Mouse (Mus musculus): ENCODE results near the gene Rab22a.

DNA sequence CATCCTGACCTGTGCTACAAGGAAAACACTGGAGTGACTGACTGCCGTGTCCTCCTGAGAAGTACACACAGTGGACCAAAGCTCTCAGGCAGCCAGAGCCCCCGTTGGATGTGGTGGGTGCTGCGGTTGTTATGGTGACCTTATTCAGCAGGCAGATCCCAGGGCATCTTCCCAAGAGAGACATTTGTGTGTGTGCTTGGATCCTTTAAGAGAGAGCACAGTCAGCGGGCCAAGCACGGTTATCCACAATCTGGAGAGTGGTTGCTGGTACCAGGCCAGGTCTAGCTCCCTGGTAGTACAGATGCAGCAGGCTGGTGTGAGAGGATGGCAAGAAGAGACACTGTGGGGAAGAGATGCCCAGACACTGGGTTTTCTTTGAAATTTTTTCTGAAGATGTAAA, 57.4 kb downstream of the Rab22a start:
- no peak for TF ChIP-seq POLR2A (IDR thresholded peaks at IDR 0.05; ENCODE audit: borderline replicate concordance, control insufficient read depth, low read depth, low read length)
- no peak for TF ChIP-seq CTCF (IDR thresholded peaks at IDR 0.05; ENCODE audit: control insufficient read depth, insufficient read depth, low read length)
